Mouse (Mus musculus): ENCODE measurements around the gene Cyp4a31.

GRCm38 (mm10) chr4:115555513-115555912 is 7.9 kb upstream of the Cyp4a31 start:
- no peak for TF ChIP-seq GATA1 (IDR thresholded peaks at IDR 0.05; ENCODE audit: low read length)
- TF ChIP-seq TAL1 (IDR thresholded peaks at IDR 0.05; ENCODE audit: low read length): no peak
